ENCODE assay signal across 10 mouse cellular contexts in genomic region chr13:54758756-54759470, GRCm38 (mm10). TPM values are rescaled to one million over a fixed set of nuclear protein-coding genes. Genes with fewer than 3 reads are reported as not detected.
A peak's percentile ranks its signal among the peaks of the same experiment; 100 is the strongest.
DNase-seq lines count a peak whose midpoint lies in the region; ATAC-seq and TF ChIP-seq lines count a peak whose summit lies in the region.
"Had no signal": no experiment of that assay in that cellular context is flagged by ENCODE, and none has a peak within 500 bp of the region (broad histone marks: within the 10 kb centered on the region; RNA-seq: fewer than 3 reads in every experiment).

No protein-coding gene starts in this region.

- no peak overlapping the region for H3K9ac ChIP-seq in liver, embryonic 12.5 days

- peak; percentile 7 for DNase-seq in embryo, embryonic 9.5 days (ENCODE audit: extremely low spot score)
- DNase-seq in embryo, embryonic 11 days: no peak
- no peak for DNase-seq in testis, postnatal 14 days (ENCODE audit: low spot score)
- peak; percentile 48 for DNase-seq in testis, postnatal 10 days (ENCODE audit: low spot score)
- no peak for DNase-seq in spleen, postnatal 14 days (ENCODE audit: low spot score in 2 of 2)

- H3K27me3 ChIP-seq in testis, adult 2 months (ENCODE audit: control insufficient read depth, insufficient read depth, low read length): no peaks in the 10 kb centered on the region
- peaks cover 97% of the 10 kb centered on the region for H3K27me3 ChIP-seq in liver, embryonic 12.5 days (replicated peaks)

- no peak overlapping the region; the same call in 1 of the 2 replicates for H3K27ac ChIP-seq in testis, adult 2 months (ENCODE audit: control insufficient read depth, insufficient read depth, low read depth, low read length)
- no peak overlapping the region for H3K27ac ChIP-seq in liver, embryonic 12.5 days

- peak overlapping the region; percentile 54 for H3K4me2 ChIP-seq in liver, embryonic 12.5 days

- peaks cover 20% of the 10 kb centered on the region for H3K4me1 ChIP-seq in testis, adult 2 months (ENCODE audit: control insufficient read depth, insufficient read depth, low read length)
- peaks cover 13% of the 10 kb centered on the region for H3K4me1 ChIP-seq in liver, embryonic 12.5 days

- H3K4me3 ChIP-seq in testis, adult 2 months (ENCODE audit: control insufficient read depth, low read depth, low read length): peak overlapping the region; percentile 70
- H3K4me3 ChIP-seq in liver, embryonic 12.5 days: no peak overlapping the region

- no peak for TF ChIP-seq CTCF in testis, adult 2 months (IDR thresholded peaks at IDR 0.05; ENCODE audit: control insufficient read depth, insufficient read depth, insufficient replicate concordance, low read depth, low read length)

- no peak for TF ChIP-seq POLR2A in testis, adult 2 months (IDR thresholded peaks at IDR 0.05; ENCODE audit: control insufficient read depth, low read depth, low read length)

- no peak for ATAC-seq in liver, embryonic 12.5 days
- no peak for ATAC-seq in megakaryocyte-erythroid progenitor cell, adult 5-6 weeks (replicated peaks; ENCODE audit: low FRiP score, low TSS enrichment, poor library complexity, severe bottlenecking)

- no peaks in the 10 kb centered on the region for H3K36me3 ChIP-seq in testis, adult 2 months (ENCODE audit: control insufficient read depth, insufficient read depth, low read length)
- no peaks in the 10 kb centered on the region for H3K36me3 ChIP-seq in liver, embryonic 12.5 days

- no peaks in the 10 kb centered on the region for H3K9me3 ChIP-seq in liver, embryonic 12.5 days (replicated peaks)

- 6% methylated on average over 29 of the region's 29 CpGs for WGBS in liver, embryonic 12.5 days (ENCODE audit: insufficient replicate concordance)

RNA-seq across cellular contexts. Expression of gene Sncb, which starts 7.5 kb away (rescaled TPM):
- polyA plus RNA-seq in testis, adult 2 months (2012; rRNA removed): 1.2 and 2.0 TPM in 2 replicates
- polyA plus RNA-seq in liver, embryonic 12.5 days (2016; fragmentation: Nextera tagmentation; extraction: Ambion mirVana): not detected in 2 replicates
- total RNA-seq in megakaryocyte-erythroid progenitor cell, adult 5-6 weeks (2014; fragmentation: Nextera tagmentation): not detected in 2 replicates
- not detected in 2 replicates for total RNA-seq in megakaryocyte-erythroid progenitor cell, adult 5-6 weeks (2017)
- polyA plus RNA-seq: C2C12 had no signal

RNA-seq across cellular contexts. Expression of gene Gprin1, which starts 9.2 kb away (rescaled TPM):
- 0.02 and 0.06 TPM in 2 replicates for polyA plus RNA-seq in testis, adult 2 months (2012; rRNA removed)
- 0.23 and 0.35 TPM in 2 replicates for polyA plus RNA-seq in liver, embryonic 12.5 days (2016; fragmentation: Nextera tagmentation; extraction: Ambion mirVana)
- not detected in 2 replicates for total RNA-seq in megakaryocyte-erythroid progenitor cell, adult 5-6 weeks (2014; fragmentation: Nextera tagmentation)
- total RNA-seq in megakaryocyte-erythroid progenitor cell, adult 5-6 weeks (2017): not detected in 2 replicates

RNA-seq across cellular contexts. Expression of gene Eif4e1b, which starts 24.9 kb away (rescaled TPM):
- 0.43 and 0.51 TPM in 2 replicates for polyA plus RNA-seq in testis, adult 2 months (2012; rRNA removed)
- not detected in 2 replicates for polyA plus RNA-seq in liver, embryonic 12.5 days (2016; fragmentation: Nextera tagmentation; extraction: Ambion mirVana)
- total RNA-seq in megakaryocyte-erythroid progenitor cell, adult 5-6 weeks (2014; fragmentation: Nextera tagmentation): not detected in 2 replicates
- not detected in 2 replicates for total RNA-seq in megakaryocyte-erythroid progenitor cell, adult 5-6 weeks (2017)
- polyA plus RNA-seq: brain, embryonic 14.5 days; C2C12 had no signal

RNA-seq across cellular contexts. Expression of gene Tspan17, which starts 30.3 kb away (rescaled TPM):
- polyA plus RNA-seq in testis, adult 2 months (2012; rRNA removed): 12.4 and 14.3 TPM in 2 replicates
- 1.8 and 2.3 TPM in 2 replicates for polyA plus RNA-seq in liver, embryonic 12.5 days (2016; fragmentation: Nextera tagmentation; extraction: Ambion mirVana)
- total RNA-seq in megakaryocyte-erythroid progenitor cell, adult 5-6 weeks (2014; fragmentation: Nextera tagmentation): 1.3 TPM in 1 of 2 replicates, not detected in the other
- total RNA-seq in megakaryocyte-erythroid progenitor cell, adult 5-6 weeks (2017): 4.1 TPM in 1 of 2 replicates, not detected in the other

RNA-seq across cellular contexts. Expression of gene Cdhr2, which starts 57.7 kb away (rescaled TPM):
- polyA plus RNA-seq in testis, adult 2 months (2012; rRNA removed): 1.1 and 1.5 TPM in 2 replicates
- 7.7 and 9.9 TPM in 2 replicates for polyA plus RNA-seq in liver, embryonic 12.5 days (2016; fragmentation: Nextera tagmentation; extraction: Ambion mirVana)
- total RNA-seq in megakaryocyte-erythroid progenitor cell, adult 5-6 weeks (2014; fragmentation: Nextera tagmentation): not detected in 2 replicates
- total RNA-seq in megakaryocyte-erythroid progenitor cell, adult 5-6 weeks (2017): not detected in 2 replicates

Comparison
In these comparisons a context has a peak if more than half of its experiments do, and no peak if none do; other contexts are left out.
1. DNase-seq: peak in embryo, embryonic 9.5 days (single experiment) and testis, postnatal 10 days (single experiment); none in embryo, embryonic 11 days (single experiment), testis, postnatal 14 days (single experiment) and spleen, postnatal 14 days (0 of 2).